Mouse (Mus musculus) testis, adult 2 months (tissue): ENCODE results near the gene Pten.

Source experiments
- CTCF ChIP-seq: fragments of 200-500 bp; IDR thresholded peaks from 2 replicates; pipeline ENCODE4 v1.5.1; 2012; ENCODE audit warnings: low read depth, mild to moderate bottlenecking, inconsistent platforms, low read length, moderate library complexity; ENCODE audit not compliant: control insufficient read depth, insufficient read depth, insufficient replicate concordance
- POLR2A ChIP-seq: fragments of 200-500 bp; IDR thresholded peaks from 2 replicates; pipeline ENCODE4 v1.6.1; 2012; ENCODE audit warnings: low read depth, mild to moderate bottlenecking, inconsistent platforms, low read length, moderate library complexity; ENCODE audit not compliant: control insufficient read depth

DNA sequence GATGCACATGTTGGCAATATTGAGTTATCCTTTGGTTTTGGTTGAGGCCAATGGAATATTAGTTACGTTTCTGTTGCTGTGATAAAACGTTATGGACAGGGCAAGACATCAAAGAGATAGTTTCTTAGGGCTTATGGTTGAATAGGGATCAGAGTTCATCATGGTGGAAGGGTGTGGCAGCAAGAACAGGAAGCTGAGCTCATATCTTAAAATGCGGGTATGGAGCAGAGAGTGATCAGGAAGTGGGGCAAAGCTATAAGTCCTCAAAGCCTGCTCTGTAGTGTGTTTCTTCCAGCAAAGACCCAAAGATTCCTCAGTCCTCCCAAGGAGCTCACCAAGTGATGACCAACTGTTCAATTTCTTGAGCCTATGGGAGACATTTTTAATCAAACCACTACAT, 90.7 kb downstream of the Pten start:
- TF ChIP-seq CTCF (no peak), POLR2A (no peak)
